Mouse (Mus musculus): Measurements from ENCODE around the gene Itga3. TPM values are rescaled to one million over a fixed set of nuclear protein-coding genes. Genes with fewer than 3 reads are reported as not detected.
A peak's percentile ranks its signal among the peaks of the same experiment; 100 is the strongest.

Itga3 gene
- polyA plus RNA-seq, 1 experiment from 2014 or later = 20.3 TPM

GRCm38 (mm10) chr11:95038818-95039655 lies 37.6 kb downstream of the Itga3 start:
- no peaks in the 10 kb centered on the region for H3K27me3 ChIP-seq (replicated peaks)
- no peaks in the 10 kb centered on the region for H3K9me3 ChIP-seq (replicated peaks)
- WGBS = 82% methylated on average over 13 of the region's 13 CpGs
- no peak for ATAC-seq (ENCODE audit: low FRiP score)
- H3K4me1 ChIP-seq = peaks cover 22% of the 10 kb centered on the region
- no peak overlapping the region for H3K4me3 ChIP-seq (replicated peaks)
- H3K36me3 ChIP-seq = no peaks in the 10 kb centered on the region
- H3K27ac ChIP-seq (replicated peaks) = no peak overlapping the region
- no peak overlapping the region for H3K9ac ChIP-seq (replicated peaks)
- H3K4me2 ChIP-seq = no peak overlapping the region

- Histone ChIP-seq H3K4me1 (peaks cover 22% of the 10 kb centered on the region), H3K9ac (replicated peaks) (no peak overlapping the region), H3K4me2 (no peak overlapping the region), H3K27me3 (replicated peaks) (no peaks in the 10 kb centered on the region), H3K27ac (replicated peaks) (no peak overlapping the region), H3K36me3 (no peaks in the 10 kb centered on the region), H3K4me3 (replicated peaks) (no peak overlapping the region), H3K9me3 (replicated peaks) (no peaks in the 10 kb centered on the region)
- WGBS = 67% methylated on average over 14 of the region's 14 CpGs
- ATAC-seq (ENCODE audit: low FRiP score) = no peak
Measured at GRCm38 (mm10) chr11:95038156-95038817, 38.3 kb downstream of the Itga3 start.

- Histone ChIP-seq H3K4me2 (no peak overlapping the region), H3K9me3 (replicated peaks) (no peaks in the 10 kb centered on the region), H3K4me3 (replicated peaks) (no peak overlapping the region), H3K27ac (replicated peaks) (no peak overlapping the region), H3K4me1 (peaks cover 20% of the 10 kb centered on the region), H3K27me3 (replicated peaks) (no peaks in the 10 kb centered on the region), H3K36me3 (no peaks in the 10 kb centered on the region), H3K9ac (replicated peaks) (no peak overlapping the region)
- ATAC-seq (ENCODE audit: low FRiP score) = no peak
- WGBS = 54% methylated on average over 6 of the region's 6 CpGs
Measured at GRCm38 (mm10) chr11:95037306-95037705, 39.3 kb downstream of the Itga3 start.

- ATAC-seq (ENCODE audit: low FRiP score) = no peak
- H3K27ac ChIP-seq (replicated peaks) = no peak overlapping the region
Measured at GRCm38 (mm10) chr11:95036521-95036920, 40.1 kb downstream of the Itga3 start.

DNA sequence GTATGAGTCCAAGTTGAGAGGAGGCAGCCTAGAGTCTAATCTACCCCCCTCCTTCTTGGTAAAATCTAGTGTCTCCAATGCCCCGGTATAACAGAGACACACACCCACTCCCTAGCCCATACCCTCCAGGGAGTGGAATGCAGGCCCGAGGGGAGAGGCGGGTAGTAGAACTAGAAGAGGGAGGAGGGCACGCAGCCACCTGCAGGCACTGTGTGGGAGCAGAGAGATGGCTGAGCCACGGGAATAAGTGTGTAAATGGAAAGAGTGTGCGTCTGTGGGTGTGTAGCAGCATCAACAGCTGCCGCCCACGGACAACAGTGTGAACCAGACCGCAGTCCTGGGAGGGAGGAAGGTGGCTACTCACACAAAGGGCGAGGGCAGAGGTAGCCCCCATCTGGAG lies 41.7 kb downstream of the Itga3 start:
- Histone ChIP-seq H3K4me3 (replicated peaks) (no peak overlapping the region), H3K36me3 (no peaks in the 10 kb centered on the region), H3K9me3 (replicated peaks) (no peaks in the 10 kb centered on the region), H3K9ac (replicated peaks) (no peak overlapping the region), H3K27ac (replicated peaks) (no peak overlapping the region), H3K4me1 (peaks cover 4% of the 10 kb centered on the region; the same call in 1 of the 2 replicates), H3K27me3 (replicated peaks) (no peaks in the 10 kb centered on the region), H3K4me2 (no peak overlapping the region)
- 73% methylated on average over 10 of the region's 10 CpGs for WGBS
- ATAC-seq (ENCODE audit: low FRiP score) = no peak

More at GRCm38 (mm10) chr11:95036521-95036920, 40.1 kb downstream of the Itga3 start:
- Histone ChIP-seq H3K9me3 (replicated peaks) (no peaks in the 10 kb centered on the region), H3K4me3 (replicated peaks) (no peak overlapping the region), H3K4me1 (peaks cover 14% of the 10 kb centered on the region), H3K4me2 (no peak overlapping the region), H3K36me3 (no peaks in the 10 kb centered on the region), H3K27me3 (replicated peaks) (no peaks in the 10 kb centered on the region), H3K9ac (replicated peaks) (no peak overlapping the region)
- 96% methylated on average over 5 of the region's 5 CpGs for WGBS

DNA sequence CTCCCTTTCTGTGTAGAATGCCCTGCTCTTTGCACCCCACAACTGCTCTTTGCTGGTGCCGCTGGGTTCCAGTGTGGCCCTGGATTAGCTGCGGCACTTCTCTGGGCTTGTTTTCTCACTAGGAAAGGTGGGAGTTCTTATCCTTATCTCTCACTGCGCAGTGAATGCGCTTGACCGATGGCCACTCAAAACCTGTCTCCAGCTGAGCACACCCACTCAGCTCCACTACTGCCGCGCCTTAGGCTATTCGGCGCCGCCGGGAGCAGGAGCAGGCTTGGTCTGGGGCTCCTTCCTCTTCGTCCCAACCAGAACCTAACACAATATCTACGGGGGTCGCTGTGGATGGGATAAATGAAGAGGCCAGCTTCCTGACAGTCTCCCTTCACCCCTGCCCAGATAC lies 43.0 kb downstream of the Itga3 start:
- no peak for ATAC-seq (ENCODE audit: low FRiP score)

DNA sequence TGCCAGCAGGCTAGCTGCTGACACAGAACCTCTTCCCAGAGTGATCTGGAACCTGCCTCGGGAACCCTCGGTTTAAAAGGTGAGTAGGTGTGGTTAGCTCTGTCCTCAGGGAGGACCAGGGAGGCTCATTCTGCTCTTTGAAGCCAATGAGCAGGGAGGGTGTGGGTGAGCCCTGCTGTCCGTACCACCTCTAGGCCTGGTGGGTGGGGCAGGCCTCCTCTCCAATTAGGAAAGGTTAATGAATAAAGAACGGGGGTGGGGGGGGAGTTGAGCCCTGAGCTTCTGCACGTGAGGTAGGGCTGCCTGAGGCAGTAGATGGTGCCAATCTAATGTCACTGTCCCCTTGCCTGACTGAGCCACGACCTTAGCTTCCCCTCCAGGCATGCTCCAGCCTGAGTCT lies 43.7 kb downstream of the Itga3 start:
- Histone ChIP-seq H3K9ac (replicated peaks) (no peak overlapping the region), H3K36me3 (peaks cover 2% of the 10 kb centered on the region; the same call in 1 of the 2 replicates), H3K9me3 (replicated peaks) (no peaks in the 10 kb centered on the region), H3K4me1 (peaks cover 4% of the 10 kb centered on the region; the same call in 1 of the 2 replicates), H3K4me3 (replicated peaks) (no peak overlapping the region), H3K27me3 (replicated peaks) (no peaks in the 10 kb centered on the region), H3K27ac (replicated peaks) (no peak overlapping the region), H3K4me2 (no peak overlapping the region)
- ATAC-seq (ENCODE audit: low FRiP score) = no peak
- whole genome bisulfite sequencing = 31% methylated on average over 6 of the region's 6 CpGs

More for the DNA sequence above, 43.0 kb downstream of the Itga3 start:
- Histone ChIP-seq H3K4me3 (replicated peaks) (no peak overlapping the region), H3K4me2 (no peak overlapping the region), H3K9ac (replicated peaks) (no peak overlapping the region), H3K9me3 (replicated peaks) (no peaks in the 10 kb centered on the region), H3K4me1 (no peaks in the 10 kb centered on the region), H3K36me3 (peaks cover 2% of the 10 kb centered on the region; the same call in 1 of the 2 replicates), H3K27me3 (replicated peaks) (no peaks in the 10 kb centered on the region), H3K27ac (replicated peaks) (no peak overlapping the region)
- 87% methylated on average over 14 of the region's 14 CpGs for WGBS

DNA sequence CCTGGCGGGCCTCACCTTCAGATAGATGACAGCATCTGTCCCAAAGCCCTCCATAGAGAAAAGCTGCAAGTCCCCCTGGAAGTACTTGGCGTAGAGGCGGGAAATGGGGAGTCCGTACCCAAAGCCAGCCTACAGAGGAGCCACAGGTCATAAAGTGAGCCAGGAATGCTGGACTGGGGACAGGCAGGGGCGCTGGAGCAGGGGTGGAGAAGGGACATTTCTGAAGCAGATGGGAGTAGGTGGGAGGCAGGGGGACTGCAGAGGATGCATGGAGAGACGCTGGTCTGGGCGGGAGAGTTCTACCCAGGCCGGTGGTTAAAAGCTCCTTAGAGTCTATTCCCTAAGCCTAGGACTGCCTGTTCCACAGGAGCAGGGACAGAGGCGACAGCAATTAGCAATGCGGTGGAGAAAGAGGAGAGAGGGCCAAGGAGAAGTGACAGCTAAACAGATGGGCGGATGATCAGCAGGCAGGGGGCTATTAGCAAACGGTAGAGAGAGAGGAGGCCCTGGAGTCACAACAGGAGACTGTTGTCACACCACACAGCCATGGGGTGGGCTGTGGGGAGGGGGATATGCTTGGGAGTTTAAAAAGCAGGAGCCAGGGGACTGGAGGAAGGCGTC lies 48.6 kb downstream of the Itga3 start:
- Histone ChIP-seq H3K9me3 (replicated peaks) (no peaks in the 10 kb centered on the region), H3K36me3 (peaks cover 31% of the 10 kb centered on the region), H3K4me2 (no peak overlapping the region), H3K4me1 (peaks cover 7% of the 10 kb centered on the region; the same call in 1 of the 2 replicates), H3K9ac (replicated peaks) (no peak overlapping the region), H3K27me3 (replicated peaks) (no peaks in the 10 kb centered on the region), H3K4me3 (replicated peaks) (no peak overlapping the region), H3K27ac (replicated peaks) (no peak overlapping the region)
- ATAC-seq (ENCODE audit: low FRiP score) = no peak
- WGBS = 17% methylated on average over 13 of the region's 13 CpGs

- 91% methylated on average over 6 of the region's 6 CpGs for WGBS
- no peaks in the 10 kb centered on the region for H3K27me3 ChIP-seq (replicated peaks)
Measured at GRCm38 (mm10) chr11:95026849-95027248, 49.8 kb downstream of the Itga3 start.

DNA sequence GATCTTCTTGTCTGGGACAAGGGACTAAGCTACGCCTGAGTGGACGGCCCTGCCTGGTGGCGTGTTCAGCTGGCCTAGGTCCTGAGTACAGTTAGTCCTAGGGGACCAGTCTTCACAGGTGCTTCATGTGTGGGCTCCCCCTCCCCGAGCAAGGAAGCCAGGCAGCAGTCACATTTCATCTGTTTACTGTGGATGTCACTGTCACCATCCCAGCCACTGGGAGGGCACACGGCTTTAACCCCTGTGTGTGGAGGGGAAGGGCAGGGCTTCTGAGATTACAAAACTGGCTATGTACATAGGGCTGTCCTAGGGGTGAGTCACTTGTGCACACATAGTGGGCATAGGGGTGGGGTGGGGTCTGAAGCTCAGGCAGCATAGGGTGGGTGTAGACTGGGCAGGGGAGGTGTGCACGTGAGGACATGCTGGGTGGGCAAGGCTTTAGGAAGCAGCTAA lies 50.5 kb downstream of the Itga3 start:
- Histone ChIP-seq H3K36me3 (peaks cover 49% of the 10 kb centered on the region), H3K27me3 (replicated peaks) (no peaks in the 10 kb centered on the region), H3K9me3 (replicated peaks) (no peaks in the 10 kb centered on the region), H3K9ac (replicated peaks) (no peak overlapping the region), H3K27ac (replicated peaks) (no peak overlapping the region), H3K4me1 (peaks cover 7% of the 10 kb centered on the region; the same call in 1 of the 2 replicates), H3K4me3 (replicated peaks) (no peak overlapping the region), H3K4me2 (no peak overlapping the region)
- ATAC-seq (ENCODE audit: low FRiP score) = no peak
- WGBS = 74% methylated on average over 6 of the region's 6 CpGs

More at GRCm38 (mm10) chr11:95026849-95027248, 49.8 kb downstream of the Itga3 start:
- no peak for ATAC-seq (ENCODE audit: low FRiP score)
- H3K36me3 ChIP-seq = peaks cover 42% of the 10 kb centered on the region
- H3K27ac ChIP-seq (replicated peaks) = no peak overlapping the region
- H3K4me3 ChIP-seq (replicated peaks) = no peak overlapping the region
- H3K4me1 ChIP-seq = peaks cover 7% of the 10 kb centered on the region; the same call in 1 of the 2 replicates
- H3K9me3 ChIP-seq (replicated peaks) = no peaks in the 10 kb centered on the region
- H3K9ac ChIP-seq (replicated peaks) = no peak overlapping the region
- no peak overlapping the region for H3K4me2 ChIP-seq

DNA sequence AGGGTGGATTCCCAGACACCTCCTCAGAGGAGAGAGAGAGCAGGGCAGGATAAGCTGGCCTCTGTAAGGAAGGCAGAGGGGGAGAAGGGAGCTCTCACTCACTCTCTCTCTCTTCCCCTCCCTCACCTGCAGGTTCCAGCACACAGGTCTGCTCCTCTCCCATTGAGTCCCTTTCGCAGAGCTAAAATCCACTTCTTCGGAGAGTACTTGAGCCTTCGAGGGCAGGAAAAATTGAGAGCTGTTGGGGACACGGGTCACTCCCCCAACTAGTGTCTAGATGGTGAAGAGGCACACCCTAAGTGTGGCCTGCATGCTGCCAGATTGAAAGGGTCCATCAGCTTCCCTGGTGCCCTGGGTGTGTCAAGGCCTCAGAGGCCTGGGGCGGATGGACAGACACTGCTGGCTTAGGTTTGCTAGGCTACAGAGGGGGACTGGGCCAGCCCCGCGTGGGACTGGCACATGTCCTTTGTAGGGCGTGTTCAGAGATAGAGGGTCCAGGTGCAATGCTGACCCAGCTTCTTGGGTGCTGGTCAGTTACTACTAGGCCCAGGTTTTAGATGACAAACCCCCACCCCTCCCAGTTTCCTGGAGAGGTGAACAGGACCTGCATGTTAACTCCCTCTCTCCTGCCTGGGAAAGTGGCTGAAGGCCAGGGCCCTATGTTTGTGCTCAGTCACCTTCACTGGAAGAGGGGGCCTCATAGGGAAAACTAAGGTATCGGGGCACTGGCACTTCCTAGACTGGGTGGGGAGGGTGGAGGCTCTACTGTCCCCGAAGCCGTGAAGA lies 51.2 kb downstream of the Itga3 start:
- no peak overlapping the region for H3K4me3 ChIP-seq (replicated peaks)
- ATAC-seq (ENCODE audit: low FRiP score) = no peak
- peak overlapping the region; percentile 60; the same call in 1 of the 2 replicates for H3K27ac ChIP-seq (replicated peaks)
- H3K9ac ChIP-seq (replicated peaks) = no peak overlapping the region
- WGBS = 89% methylated on average over 11 of the region's 11 CpGs
- no peaks in the 10 kb centered on the region for H3K9me3 ChIP-seq (replicated peaks)
- no peak overlapping the region for H3K4me2 ChIP-seq
- no peaks in the 10 kb centered on the region for H3K27me3 ChIP-seq (replicated peaks)
- peaks cover 56% of the 10 kb centered on the region for H3K36me3 ChIP-seq
- H3K4me1 ChIP-seq = peaks cover 7% of the 10 kb centered on the region; the same call in 1 of the 2 replicates
